Mouse (Mus musculus): ENCODE measurements around the gene Ift88.
"Not testable (repeated sequence)": the region's sequence is repeated elsewhere in the genome, so short reads cannot be mapped to it uniquely, and the experiment has no call there.

Gene Ift88

DNA sequence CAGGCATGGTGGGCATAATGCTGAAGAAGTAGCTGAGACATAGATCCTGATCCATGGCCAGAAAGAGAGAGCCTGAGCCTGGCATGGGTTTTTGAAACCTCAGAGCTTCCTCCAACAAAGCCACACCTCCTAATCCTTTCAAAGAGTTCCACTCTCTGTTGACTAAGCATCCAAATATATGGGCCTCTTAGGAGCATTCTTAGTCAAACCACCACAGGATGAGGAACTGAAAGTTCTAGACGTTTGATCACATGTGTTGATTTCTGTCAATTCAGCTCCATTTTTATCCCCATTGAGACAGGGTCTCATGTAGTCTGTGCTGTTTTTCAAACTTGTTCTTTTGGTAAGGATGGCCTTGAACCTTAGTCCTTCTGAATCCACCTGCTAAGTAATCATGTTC lies 28.7 kb downstream of the Ift88 start:
- DNase-seq (ENCODE audit: low spot score in 2 of 2), result no peak

DNA sequence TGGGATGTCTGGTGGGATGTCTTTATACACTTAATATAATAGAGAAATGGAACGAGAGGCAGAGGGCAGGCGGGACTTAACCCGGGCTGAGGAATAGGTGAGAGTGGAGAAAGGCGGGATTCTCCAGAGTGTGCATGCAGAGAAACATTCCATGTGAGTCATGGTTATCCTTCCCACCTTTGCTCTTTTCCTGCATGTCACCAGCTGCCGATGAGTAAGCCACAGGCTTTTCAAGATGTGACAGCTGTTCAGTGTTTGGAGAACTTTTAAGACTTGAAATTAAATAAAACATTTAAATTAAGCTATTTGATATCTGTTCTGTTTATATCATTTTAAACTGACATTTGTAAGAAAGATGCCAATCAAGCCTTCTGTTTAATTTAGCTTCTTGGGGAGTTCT lies 36.0 kb downstream of the Ift88 start:
- DNase-seq (ENCODE audit: low spot score in 2 of 2), result no peak

DNA sequence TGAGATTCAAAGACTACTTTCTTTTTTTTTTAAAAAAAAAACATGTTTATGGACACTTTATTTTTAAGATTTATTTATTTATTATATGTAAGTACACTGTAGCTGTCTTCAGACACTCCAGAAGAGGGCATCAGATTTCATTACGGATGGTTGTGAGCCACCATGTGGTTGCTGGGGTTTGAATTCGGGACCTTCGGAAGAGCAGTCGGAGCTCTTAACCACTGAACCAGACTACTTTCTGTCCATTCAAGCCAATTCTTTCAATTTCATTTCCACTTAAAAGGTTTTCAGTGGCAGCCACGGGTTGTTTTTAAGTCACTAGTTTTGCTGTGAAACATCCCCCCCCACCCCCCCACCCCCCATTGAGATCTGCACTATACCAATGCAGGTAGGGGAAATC lies 36.5 kb downstream of the Ift88 start:
- DNase-seq (ENCODE audit: low spot score in 2 of 2), result not testable (repeated sequence)

DNA sequence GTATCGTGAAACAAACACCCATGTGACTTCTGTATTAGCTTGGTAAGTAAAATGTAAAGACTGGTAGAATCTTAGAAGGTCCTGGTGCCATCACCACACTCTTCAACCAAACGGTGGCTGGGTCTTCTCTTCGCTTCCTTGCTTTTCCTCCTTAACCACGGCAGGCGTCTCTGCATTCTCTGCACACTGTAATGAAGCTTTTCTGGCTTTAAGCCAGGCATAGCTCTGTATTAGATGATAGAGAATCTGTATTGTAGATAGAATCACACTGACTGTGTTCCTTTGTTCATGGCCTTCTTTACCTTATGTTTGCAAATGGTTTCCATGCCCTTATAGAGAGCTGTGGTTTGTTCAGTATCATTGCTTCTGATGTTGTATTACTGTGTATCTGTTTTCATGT lies 39.0 kb downstream of the Ift88 start:
- DNase-seq (ENCODE audit: low spot score in 2 of 2), result no peak

DNA sequence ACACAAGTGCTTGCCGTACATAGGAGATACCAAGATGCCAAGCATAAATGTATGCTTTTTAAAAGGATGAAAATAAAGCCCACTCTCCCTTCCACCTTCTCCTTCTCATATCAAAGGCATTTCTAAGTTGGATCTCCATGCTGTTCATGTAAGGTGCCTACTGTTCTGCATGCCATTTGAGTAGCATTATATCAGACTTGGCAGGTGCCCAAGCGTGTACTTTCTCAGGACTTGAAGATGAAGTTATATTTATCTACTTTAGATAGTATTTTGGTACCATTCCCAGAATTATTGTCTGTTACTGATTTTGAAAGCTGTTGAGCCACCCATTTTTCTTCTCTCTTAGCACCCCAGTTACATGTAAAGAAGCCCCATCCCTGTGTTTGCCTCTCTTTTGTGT lies 51.2 kb downstream of the Ift88 start:
- DNase-seq (ENCODE audit: low spot score in 2 of 2), result peak; percentile 21 to 43

DNA sequence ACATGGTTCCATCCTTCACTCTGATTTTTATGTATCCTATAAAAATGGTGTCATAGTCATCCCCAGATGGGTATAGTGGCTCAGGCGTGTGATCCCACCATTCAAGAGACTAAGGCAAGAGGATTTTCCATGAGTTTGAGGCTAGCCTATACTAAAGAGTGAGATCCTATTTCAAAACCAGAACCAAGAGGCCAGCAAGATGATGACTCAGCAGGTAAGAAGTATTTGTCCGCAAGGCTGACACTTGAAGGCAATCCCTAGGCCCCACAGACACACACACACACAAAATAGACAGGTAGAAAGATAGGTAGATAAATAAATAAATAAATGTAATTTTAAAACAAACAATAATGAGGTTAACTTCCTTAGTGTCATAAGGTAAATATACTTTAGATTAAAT lies 58.4 kb downstream of the Ift88 start:
- no peak for DNase-seq (ENCODE audit: low spot score in 2 of 2)

DNA sequence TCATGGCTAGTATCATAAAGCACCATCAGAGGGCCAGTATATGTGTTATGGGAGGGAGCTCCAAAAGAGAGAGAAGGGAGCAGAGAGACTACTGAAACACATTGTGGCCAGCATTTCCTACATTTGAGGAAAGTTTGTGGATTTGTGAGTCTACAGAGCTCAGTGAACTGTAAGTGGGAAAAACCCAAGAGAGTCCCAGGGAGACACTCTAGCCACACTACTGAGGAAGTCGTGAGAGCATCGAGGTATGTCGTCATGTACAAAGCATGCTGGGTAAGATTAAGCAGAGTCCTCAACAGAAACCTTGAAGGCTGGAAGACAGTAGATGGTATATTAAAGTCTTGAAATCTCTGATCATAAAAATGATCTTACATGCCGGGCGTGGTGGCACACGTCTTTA lies 60.3 kb downstream of the Ift88 start:
- no peak for DNase-seq (ENCODE audit: low spot score in 2 of 2)

DNA sequence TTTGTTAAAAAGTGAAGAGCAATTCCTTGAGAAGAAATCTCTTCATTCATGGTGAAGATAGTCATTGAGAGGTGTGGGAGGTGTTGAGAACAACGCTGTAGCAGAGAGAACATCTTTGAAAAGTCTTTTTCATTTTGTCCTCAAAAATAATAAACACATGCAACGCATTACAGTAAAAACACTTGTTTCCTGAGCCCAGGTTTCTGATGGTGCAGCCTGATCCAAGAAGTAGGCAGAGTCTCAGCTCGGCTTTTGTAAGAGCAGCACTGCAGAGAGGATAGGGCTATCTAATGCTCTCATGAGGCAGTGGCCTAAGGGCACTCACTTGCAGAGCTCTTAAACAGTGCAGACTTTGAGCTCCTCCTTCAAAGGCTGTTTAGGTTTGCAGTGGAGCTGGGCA lies 65.8 kb downstream of the Ift88 start:
- no peak for DNase-seq (ENCODE audit: low spot score in 2 of 2)

DNA sequence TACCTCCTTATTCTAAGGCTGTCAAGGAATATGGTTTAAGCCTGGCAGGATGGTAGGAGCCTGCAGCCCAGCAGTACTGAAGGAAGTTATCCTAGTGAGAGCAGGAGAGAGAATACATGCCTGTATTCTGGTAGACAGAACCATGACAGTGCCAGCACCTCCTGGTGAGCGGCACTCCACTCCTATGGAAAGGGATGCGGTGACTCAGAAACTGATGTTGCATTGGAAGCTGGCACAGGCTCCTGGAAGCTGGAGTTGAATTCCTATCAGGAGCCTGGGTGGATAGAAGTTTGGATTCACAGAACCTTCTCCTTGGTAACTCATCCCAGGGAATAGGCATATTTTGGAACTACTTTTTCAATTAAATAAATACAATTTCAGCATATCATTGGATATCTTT lies 70.0 kb downstream of the Ift88 start:
- DNase-seq (ENCODE audit: low spot score in 2 of 2), result no peak

DNA sequence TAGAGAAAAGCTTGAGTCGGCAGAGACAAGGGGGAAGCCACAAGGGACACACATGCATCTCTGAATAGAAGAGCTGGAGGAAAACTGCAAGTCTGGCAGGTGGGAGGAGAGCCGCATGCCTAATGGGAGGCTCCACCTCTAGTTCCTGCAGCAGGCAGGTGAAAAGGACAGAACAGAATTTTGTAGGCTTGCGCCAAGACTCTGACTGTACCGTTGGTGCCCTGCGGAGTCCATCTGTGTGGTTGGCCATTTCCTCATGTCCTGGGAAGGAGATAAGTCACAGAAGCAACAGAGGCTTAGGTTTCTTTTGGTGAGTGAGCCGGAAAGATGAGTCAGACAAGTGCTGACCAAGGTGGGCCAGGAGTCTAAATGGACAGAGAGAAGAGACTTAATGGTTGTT lies 79.9 kb downstream of the Ift88 start:
- DNase-seq (ENCODE audit: low spot score in 2 of 2), result no peak

DNA sequence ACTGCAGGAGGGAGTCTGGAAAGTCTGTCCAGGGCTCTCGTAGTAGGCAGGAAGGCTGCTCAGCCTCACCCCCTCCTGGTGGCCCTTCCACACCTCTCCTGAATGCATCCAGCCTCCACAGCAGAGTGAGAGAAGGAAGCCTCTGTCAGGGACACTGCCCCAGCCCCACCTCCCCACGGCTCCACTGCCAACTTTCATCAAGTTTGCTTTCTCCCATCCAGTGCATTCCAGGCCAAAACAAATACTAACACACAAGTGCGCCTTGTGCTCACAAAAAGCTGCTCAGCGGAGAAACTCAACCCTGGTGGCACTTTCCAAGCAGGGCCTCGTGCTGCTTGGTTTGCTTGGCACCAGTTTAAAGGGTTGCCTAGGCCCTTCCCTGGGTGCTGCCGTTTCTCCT lies 85.7 kb downstream of the Ift88 start:
- DNase-seq (ENCODE audit: low spot score in 2 of 2), result peak; percentile 49 to 59

DNA sequence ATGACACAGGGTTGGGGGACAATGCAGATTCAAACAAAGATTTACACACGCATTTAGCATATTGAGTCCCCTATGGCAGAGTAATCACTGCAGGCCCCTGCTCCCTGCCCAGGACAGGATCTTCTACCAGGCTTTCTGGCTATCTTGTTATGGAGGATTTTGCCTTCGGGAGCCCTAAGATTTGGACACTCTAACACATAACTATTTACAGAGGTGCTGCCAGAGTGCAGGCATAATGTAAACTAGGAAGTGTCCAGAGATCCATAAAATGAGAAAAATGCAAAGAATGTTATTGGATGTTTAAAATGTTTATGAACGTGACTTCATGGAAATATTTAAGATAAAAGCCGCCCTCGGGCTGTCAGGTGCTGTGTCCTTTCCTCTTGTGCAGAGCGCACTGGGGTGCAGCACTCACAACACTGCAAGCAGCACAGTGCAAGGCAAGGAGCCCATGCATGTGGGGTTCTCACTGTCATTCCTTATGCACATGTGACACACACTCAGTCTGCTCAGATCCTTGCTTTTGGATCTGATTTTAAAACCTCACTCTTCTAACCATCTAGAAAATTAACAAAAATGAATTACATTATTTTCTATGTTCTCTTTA lies 91.4 kb downstream of the Ift88 start:
- DNase-seq (ENCODE audit: low spot score in 2 of 2), result no peak

DNA sequence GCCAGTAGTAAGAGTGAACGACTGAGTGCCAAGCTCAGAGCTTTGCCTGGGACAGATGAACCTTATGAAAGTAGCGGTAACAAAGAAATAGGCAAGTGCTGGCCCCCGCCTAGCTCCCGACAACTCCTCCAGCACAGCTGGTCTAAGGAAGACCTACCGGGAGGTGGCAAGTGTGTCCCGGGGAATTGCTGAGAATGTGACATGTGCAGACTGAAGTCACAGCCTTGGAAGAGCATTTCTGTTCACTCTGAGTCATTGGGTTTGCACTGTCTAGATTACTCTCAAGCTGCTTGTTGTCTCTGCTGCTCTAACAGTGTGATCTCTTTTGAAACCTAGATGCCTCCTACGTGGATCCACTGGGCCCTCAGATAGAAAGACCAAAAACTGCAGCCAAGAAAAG lies 93.1 kb downstream of the Ift88 start:
- no peak for DNase-seq (ENCODE audit: low spot score in 2 of 2)

DNA sequence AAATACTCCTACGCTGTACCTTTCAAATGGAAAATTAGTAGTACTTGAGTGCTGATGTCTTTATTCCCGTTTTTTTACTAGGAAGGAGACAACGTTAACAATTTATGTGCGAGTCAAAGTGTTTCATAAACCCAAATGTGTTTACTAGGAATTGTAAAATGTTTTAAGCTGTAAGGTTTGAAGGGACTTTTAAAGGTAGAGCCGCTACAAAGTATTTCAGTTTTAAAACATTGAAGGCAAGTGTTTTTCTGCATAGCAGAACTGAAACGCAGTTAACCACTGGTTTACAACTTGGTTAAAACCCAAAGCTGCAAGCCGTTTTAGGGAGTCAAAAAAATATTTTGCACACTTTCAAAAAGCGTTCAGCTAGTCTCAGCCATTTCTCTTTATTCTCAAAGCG lies 99.9 kb downstream of the Ift88 start:
- no peak for DNase-seq (ENCODE audit: low spot score in 2 of 2)

DNA sequence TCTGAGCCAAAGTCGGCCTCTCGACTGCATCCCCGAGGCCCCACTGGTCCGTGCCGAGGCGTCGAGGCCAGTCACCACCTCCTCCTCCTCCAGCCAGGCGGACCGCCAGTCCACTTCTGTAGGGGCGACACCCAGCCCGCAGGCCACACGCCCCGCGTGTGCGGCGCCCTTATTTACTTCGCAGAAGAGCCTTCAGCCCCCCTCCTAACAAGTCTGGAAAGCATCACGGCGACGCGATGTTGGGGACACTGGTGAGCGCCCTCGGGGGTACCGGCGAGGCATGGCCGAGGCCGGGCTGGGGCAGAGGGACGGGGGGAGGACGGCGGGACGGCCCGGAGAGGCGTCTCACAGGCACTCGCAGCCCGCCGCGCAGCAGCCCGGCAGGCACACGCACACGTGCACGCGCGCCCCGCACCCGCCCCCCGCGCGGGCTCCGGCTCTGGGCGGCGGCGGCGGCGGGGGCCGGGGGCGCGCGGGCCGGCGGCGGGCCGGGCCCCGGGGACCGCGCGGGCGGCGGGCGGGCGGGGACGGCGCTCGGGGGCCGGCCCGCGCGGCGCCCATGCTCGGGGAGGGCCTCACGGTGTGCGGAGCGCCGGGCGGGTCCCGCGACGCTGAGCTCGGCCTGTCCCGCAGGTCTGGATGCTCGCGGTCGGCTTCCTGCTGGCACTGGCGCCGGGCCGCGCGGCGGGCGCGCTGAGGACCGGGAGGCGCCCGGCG lies 101.0 kb downstream of the Ift88 start, which contains the start of gene Il17d:
Gene Il17d (plus strand): TSS at position 107 of the 717 bp plus-strand sequence.
- DNase-seq (ENCODE audit: low spot score in 2 of 2), result peak in 1 of 2 experiments; percentile 48

DNA sequence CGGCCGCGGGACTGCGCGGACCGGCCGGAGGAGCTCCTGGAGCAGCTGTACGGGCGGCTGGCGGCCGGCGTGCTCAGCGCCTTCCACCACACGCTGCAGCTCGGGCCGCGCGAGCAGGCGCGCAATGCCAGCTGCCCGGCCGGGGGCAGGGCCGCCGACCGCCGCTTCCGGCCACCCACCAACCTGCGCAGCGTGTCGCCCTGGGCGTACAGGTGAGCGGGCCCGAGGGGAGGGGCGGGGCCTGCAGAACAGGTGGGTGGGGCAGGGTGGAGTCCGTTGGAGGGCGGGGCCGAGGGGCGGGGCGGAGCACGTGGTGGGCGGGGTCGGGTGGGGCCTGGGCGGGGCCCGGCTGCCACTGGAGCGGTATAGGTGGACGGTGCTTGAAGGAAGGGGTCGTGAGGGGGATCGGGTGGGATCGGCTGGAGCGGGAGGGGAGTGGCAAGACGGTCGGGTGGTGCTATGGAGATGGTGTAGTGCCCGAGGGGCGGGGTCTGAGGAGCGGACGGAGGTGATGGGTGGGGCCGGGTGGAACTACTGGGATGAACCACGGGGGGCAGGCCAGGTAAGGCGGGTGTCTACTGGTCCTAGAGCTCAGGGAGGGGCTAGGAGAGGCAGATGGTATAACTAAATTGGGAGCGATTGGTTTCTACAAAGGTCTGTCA lies 101.7 kb downstream of the Ift88 start:
- peak; percentile 67 to 82 for DNase-seq (ENCODE audit: low spot score in 2 of 2)

DNA sequence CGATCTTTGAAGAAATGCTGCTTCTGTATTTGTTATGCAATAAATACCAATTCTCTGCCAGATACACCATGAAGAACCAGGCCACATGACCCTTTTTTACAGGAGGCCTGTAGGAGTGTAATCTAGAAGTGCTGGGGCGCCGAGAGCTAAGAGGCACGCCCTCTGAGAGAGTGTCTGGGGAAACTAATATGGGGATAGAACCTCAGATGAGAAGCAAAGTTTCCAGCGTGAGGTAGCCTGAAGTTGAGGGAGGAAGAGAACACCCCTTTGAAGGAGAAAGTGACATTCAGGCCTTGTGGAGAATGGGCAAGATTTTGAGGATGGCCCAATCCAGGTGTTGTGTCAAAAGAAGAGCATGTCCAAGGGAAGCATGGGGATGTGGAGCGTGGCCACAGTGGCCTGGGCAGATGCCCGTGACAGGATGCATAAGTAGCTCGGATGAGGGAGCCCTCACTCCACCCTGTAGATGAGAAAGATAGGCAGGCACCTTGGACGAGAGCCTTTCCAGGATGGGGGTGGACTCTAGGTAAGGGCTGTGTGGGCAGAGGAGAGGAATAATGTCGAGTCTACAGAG lies 102.3 kb downstream of the Ift88 start:
- DNase-seq (ENCODE audit: low spot score in 2 of 2), result no peak

DNA sequence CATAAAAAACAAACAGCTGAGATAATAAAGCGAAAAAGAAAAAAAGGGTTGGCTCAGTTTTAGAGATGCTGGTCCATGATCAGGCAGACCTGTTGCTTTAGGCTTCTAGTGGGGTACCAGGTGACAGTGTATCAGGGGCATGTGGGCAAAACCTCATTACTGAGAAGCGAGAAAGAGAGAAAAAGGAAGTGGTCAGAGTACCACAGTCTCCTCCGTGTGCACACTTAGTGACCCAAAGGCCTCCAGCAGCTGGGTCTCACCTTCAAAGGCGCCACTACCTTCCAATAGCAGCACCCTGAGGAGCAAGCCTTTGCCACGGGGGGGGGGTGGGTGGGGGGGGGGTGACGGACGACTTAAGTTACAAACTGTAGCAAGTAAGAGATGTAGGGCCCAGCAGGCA lies 103.3 kb downstream of the Ift88 start:
- no peak for DNase-seq (ENCODE audit: low spot score in 2 of 2)

DNA sequence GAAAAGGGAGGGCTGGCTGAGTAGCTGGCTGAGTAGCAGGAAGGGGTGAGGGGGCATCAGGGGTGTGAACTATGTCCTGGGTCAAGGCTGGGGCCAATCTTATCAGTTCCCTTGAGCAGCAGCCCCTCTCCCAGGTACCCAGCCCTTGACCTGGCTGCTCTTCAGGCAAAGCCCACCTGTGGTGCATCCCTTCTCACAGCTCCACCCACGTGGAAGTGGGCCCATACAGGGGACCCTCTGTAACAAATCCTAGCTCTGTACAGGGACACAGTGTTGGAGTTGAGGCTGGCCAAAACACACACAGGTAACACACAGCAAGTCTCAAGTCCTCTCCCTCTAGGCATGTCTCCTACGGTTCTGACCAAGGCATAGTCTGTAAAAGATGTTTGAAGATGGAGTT lies 103.7 kb downstream of the Ift88 start:
- DNase-seq (ENCODE audit: low spot score in 2 of 2), result no peak

DNA sequence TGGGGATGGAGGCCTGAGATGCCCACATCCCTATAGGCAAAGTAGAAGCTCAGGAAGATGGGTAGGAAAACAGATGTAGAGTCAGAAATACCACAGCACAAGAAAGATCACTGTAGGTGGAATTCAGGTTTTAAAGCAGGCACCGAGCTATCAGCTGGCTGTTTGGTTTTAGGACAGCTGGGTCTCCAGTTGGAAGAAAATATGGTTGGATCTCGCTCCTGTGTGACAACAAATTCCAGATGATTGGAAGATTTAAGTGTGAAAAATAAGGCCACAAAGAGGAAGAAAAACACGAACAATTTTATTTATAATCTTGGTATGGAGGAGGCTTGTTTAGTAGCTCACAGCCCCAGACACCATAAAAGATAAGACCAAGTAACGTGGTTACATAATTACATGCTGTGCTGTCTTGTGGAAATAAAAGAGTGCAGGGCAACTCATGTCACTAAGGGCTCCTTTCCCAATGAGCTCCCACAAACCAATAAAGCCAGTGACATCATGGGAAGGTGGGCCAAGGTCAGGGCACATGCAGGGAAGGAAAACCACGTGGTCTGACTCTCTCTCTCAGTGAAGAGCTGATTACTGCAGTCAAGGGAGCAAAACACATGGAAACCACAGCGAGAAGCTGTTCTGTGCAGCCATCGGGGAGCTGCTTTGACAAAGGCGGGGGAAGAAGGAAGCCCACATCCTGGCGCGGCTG lies 105.4 kb downstream of the Ift88 start:
- DNase-seq (ENCODE audit: low spot score in 2 of 2), result no peak

DNA sequence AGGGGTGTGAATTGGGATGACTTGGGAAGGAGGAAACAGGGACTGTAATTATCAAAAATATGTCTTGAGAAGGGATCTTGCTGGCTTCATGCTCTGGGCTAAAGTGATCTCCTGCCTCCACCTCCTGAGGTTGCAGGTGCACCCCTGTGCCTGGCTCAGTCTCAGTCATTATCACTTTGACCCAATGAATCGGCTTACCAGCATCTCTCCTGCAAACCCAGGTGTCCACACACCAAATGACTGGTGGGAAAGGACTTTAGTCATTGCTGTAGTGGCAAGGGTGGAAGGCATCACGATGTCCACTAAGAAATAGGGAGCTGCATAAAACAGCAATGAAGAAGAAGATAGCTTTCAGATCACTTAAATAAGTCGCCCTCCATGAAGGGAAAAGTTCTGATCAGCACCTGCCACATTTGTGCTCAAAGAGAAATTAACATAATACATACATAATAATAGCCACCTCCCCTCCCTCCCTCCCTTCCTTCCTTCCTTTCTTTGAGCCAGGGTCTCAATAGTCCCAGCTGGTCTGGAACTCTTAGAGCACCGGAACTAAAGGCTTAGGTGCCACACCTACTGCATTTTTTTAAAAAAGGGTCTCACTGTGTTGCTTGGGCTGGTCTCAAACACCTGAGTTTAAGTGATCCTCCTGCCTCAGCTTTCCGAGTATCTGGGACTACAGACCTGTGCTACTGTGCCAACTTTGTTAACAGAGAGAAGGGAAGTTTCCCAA lies 106.1 kb downstream of the Ift88 start:
- DNase-seq (ENCODE audit: low spot score in 2 of 2), result no peak

DNA sequence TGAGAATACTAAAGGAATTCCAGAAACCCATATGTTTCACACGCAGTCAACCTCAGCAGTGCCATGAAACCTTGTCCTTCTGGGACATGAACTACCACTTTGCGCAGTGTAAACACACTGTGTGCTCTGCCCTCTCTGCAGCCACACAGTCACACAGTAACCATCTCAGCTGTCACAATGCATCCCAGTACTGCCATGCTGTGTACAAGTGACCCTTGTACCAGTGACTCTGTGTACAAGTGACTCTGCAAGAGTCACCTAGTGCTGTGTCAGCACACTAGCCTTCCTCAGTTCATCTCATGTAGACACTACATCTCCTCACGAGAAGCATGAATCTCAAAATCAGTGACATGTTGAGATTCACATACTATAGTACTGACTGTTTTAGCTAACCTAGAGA lies 108.7 kb downstream of the Ift88 start:
- DNase-seq (ENCODE audit: low spot score in 2 of 2), result no peak

All from frontal cortex, postnatal 10 days (tissue).